Mouse (Mus musculus) ovary, postnatal 36 days (tissue): ENCODE data around the gene Slc39a7.
"Not testable (repeated sequence)": the region's sequence is repeated elsewhere in the genome, so short reads cannot be mapped to it uniquely, and the experiment has no call there.

Experiments used
- DNase-seq: peaks from one replicate; pipeline ENCODE4 v3.0.0; 2022; ENCODE audit warnings: low spot score, mixed read lengths

Gene Slc39a7

DNA sequence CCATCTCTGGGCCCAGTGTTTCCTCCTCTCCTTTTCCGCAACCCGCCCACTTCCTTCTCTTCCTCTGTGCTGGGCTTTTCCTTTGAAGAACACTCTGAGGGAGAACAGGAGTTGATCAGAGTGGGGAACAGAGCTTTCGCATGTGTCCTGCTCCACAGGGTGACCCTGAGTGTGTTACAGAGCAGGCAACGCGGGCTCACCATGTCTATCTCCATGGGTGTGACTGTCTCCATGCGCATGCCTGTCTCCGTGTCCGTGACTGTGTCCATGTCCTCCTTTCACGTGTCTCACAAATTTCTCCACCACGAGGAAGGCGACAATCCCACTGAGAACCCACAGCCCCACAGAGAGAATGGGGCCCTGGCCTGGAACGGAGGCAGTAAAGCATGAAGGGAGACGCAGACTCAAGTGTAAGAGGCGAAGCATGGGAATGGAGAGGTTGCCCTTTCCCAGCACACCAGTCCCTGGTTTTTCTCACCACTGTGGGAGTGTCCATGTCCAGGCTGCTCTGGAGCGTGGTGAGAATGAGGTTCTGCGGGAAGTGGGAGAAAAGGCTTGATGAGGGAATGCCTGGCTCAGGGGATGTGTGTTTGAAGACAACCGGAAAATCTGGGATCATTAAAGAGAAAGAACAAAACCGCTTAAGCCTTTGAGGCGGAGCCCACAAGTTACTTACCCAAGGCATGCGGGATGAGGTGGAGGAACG lies 1.4 kb downstream of the Slc39a7 start:
- DNase-seq: no peak

DNA sequence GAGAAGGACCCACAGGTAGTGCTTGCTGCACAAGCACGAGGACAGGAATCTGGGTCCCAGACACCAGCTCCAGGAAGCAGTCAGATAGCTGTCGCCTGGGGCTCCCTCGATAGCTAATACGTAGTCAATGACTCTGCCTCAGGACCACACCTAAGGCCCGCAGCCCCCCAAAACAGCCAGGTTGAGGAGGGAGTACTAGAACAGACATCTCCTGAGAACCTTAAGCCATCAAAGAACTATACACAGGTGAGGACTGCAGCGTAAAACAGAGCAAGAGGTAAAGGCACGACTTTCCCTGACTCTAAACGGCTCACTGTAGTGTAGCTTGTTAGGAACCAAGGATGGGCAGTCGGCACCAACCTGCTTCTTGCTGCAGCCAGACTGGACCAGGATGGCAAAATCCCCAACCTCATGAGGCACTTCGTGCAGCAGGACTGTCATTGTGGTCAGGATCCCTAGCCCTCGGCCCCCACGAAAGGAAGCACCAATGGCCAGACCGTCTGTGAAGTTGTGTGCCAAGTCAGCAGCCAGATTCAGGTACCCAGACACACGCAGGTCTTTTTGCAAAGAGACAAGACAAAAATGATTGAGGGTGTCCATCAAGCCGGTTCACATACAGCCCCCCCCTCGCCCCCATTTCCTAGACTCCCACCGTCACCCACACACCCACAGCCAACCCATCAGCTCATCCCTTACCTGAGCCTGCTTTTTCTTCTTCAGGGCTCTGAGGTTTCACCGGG lies 2.2 kb downstream of the Slc39a7 start:
- DNase-seq: no peak

DNA sequence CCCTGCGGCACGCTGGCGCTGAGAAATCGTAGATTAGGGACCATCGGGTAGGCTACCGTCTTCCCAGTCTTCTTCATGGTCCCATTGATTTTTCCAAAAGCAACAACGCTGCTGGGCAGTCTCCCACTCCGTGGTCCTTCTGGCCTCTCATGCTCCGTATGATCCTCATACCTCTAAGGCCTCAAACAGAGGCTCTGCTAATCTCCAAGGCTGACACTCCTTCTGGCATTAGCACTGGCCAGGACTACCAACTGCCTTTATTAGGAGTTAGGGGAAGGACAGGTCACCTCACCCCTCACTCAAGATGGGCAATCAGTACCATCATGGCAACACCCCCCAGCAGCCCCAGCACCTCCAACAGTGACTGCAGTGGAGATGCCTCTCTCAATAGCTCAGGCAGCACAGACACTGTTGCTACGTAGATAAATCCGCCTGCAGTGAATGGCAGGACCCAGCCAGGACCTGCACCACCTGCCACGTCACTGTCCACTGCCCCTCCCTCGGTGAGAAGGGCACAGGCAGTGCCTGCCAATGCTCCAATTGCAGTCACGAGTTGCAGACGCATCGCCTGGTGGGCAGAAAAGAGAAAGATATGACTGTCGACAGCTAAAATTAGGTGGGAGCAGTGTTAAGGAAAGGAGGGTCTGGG lies 2.9 kb downstream of the Slc39a7 start:
- peak; percentile 19 for DNase-seq

DNA sequence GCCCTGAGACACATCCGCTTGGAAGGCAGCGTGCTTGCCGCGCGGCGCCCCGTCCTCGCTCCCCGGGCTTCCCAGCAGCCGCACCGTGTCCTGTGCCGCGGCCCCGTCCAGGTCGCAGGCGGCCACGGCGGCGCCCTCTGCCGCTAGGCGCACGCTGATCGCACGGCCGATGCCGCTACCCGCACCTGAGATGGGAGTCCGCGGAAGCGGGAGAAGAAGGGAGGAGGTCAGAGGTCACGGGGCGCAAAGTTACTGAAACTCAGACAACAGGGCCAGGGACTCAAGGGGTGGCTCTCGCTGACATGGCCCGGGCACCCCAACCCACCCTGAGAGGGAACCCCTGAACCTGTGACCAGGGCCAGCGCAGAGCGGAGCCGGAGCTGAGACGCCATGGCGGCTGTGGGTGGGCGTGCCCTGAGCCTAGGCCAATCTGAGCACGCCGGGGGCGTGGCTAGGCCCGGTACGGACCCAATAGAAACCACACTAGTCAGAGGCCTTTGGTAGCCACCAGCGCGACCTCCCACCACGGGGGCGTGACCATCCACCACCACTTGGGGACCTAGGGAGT lies 3.7 kb downstream of the Slc39a7 start, which contains the start of gene H2-Ke6:
Gene H2-Ke6 (minus strand): TSS at position 405 of the 568 bp plus-strand sequence.
- peak; percentile 93 for DNase-seq

DNA sequence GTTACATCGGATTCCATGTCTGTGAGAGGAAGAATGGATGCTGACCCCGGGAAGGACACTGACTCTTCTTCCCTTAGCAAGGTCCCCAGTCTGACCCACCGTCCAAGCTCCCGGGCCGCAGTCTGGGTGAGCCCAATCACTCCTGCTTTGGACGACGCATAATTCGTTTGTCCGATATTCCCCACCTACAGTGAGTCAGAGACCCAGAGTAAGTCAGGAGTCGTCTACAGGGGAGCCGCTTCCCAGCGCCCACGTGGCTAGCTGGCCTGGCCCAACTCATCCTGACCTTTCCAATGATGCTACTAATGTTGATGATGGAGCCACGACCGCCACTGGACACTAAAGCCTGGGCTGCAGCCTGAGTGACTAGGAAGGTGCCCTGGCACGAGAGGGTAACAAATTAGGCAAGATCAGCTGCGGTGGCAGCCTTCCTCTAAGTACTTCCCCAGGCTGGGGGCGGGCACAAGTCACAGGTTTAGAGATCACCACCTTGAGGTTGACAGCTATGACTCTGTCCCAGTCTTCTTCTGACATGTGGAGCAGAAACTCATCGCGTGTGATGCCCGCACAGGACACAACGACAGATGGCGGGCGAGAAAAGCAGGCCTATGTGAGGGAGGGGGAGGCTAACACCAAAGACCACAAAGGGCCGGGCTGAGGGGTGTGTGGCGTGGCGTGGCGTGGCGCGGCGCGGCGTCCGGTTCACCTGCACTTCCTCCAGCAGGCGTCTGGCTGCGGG lies 4.4 kb downstream of the Slc39a7 start:
- DNase-seq: no peak

DNA sequence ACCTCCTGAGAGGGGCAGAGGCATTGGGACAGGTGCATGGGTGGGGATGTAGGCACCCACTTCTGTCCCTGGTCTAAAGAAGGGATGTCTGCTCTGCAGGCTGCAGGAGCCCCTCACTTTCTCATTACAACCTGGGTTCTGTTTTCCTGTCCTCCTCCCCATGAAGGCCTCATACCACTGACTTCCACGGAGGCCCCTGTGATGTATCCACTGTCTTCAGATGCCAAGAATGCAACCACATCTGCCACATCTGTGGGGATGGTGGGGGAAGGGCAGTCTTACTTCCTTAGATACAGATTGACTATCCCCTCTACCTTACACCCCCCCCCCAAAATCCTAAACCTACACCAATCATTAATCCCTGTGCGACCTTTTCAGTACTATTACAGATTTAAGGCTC lies 5.3 kb downstream of the Slc39a7 start:
- DNase-seq: no peak

DNA sequence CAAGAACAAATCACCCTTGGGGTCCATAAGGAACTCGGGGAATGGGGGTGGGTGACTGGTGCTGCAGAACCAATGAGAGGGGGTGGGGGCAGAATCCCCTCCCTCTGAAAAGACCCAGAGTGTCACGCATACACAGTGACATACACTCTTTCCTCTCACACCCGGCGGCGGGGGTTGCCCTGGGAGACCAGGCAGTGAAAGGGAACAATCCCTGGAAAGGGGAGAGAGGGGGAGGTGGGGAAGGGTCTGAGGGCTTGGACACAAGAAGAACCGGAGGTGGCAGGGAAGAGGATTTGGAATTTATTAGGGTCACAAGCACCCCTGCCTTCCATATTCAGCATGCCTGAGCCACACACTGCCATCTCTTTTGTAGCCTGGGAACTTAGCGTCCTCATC lies 5.7 kb downstream of the Slc39a7 start:
- DNase-seq: no peak

DNA sequence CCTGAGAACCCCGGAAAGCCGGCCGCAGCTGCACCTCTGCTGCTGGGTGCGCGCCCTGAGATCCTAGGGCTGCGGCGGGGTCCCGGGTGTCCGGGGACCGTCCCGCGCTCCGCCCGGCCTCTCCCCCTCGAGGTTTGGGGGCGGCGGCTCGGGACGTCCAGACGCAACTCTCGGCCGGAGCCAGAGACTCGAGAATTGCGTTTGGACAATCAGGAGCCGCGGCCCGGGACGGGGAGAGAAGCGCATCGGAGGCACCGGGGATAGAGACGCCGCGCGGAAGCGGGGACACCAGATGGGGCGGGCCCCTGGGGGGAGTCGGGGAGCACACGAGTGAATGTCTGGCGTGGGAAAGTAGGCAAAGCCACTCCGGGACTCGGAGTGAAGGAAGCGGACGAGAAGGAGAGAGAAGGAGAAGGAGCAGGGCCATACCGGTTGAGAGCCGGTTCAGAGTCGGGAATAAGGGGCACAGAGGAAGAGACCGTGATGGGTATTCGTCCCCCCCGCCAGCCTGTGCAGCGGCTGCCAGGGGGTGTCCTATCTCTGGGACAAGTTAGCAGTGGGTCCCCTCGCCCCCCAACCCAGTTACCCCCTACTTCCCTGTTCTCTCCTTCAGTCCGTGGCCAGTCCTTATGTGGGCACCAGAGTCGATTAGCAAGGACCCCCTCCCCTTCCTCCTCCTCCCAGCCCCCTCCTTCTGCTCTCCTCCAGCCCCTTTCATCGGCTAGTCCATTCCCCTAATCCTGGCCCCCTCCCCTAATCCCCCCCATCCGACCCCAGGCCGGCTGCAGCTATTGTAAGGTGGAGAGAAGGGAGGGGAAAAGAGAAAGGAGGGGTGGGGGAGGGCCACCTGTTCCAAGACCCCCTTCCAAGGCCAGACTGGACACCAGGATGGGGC lies 6.4 kb downstream of the Slc39a7 start:
- no peak for DNase-seq

DNA sequence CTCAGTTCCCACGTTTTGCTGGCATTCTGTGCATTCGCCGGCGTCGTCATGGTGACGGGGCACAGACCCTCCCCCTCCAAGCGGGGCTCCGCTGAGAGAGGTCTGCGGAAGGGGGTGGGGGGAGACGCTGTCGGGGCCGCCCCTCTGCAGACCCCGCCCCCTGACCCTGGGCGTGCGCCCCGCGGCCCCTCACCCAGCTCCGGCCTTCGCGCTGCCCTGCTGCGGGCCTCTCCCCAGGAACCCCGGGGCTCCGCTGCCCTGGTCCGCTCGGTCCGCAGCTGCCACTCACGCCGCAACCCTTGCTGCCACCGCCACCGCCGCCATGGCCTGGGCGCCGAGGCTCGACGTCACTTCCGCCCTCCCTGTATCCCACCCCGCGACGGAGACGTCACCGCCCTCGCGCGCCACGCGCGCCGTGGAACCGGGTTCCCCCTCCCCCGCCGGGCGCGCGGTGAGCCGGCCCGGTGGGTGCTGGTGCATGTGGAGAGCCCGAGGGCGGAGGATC lies 7.1 kb downstream of the Slc39a7 start, which contains the start of gene Ring1:
Gene Ring1 (minus strand): TSS at position 364 of the 505 bp plus-strand sequence.
- DNase-seq: peak; percentile 86

DNA sequence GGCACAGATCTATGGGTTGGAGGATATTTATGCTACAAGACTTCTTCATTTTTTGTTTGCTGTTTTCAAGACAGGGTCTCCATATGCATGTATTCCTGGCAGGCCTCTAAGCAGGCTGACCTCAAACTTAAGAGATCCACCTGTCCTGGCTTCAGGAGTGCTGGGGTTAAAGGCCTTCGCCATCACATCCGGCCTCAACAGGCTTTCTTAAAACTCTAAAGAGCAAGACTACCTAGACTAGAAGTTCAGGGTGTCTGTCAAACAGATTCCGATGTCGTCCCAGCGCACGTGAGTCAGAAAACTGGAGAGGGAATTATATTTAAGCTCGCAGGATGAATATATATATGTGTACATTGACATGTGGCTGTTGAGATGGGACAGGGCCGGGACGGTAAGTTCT lies 7.8 kb downstream of the Slc39a7 start:
- no peak for DNase-seq

DNA sequence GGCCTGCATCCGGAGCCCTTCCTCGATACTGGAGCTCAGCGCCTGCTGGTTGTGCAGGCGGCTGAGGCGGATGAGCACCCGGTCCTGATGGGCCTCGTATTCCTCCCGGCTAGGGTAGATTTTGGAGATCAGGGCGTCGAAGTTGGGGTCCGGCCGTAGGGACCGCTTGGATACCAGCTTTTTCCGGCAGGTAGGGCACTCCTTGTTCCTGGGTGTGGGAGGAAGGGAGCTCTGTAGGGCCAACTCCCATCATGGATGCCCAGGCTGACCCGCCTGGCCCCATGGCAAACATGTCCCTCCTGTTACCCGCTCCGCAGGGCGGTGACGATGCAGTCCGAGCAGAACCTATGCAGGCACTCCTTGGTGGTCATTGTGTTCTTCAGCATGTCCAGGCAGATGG lies 8.5 kb downstream of the Slc39a7 start:
- peak; percentile 12 for DNase-seq

DNA sequence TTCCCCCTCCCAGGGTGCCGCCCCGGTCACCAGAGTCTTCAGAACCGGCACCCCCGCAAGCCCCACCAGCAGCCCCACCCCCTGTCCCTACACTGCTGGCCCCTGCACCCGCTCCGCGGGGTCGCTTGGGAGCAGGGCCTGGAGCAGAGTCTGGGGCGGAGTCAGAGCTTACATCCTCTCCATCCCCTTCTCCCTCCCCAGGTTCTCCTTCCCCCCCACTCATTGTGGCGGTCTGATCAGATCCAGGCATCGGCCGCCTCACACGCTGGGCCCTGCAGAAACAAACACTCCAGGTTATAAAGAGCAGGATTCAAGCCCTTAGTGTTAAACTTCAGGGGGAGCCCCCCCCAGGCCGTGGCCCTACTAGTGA lies 9.1 kb downstream of the Slc39a7 start:
- DNase-seq: no peak

DNA sequence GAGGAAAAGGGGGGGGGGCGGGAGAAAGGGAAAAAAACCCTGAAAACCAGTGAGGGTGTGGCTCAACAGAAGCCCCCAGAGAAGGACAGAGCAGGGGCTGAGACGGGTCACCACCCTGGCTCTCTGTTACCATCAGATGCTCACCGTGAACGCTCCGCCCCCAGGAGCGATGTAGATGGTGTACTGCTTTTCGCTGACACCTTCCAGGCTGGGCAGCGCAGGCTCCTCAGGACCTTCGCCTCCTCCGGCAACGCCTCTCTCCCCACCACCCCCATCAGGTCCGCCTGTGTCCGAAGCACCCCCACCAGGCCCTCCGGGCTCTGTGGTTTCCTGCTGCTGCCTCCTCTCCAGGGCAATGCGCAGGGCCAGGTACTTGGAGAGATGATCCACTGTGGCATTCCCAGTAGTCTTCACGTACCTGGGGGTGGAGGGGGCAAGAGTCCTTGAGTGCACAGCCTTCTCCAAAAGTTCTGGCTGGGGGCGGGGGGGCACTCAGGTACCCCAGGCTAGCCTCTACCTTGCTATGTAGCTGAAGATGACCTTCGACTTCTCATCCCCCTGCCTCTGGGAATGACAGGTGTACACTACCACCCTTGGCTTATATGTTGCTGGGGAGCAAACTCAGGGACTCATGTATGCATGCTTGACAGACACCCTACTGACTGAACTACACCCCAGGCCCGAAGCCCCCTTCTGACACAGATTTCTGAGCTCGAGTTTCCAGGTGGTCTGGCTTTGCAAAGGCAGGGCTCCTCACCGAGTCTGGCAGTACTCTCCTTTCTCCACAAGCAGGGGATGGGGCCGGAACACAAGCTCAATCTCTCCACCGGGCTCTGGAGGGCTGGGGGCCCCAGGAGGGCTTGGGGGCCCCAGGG lies 9.7 kb downstream of the Slc39a7 start:
- no peak for DNase-seq

DNA sequence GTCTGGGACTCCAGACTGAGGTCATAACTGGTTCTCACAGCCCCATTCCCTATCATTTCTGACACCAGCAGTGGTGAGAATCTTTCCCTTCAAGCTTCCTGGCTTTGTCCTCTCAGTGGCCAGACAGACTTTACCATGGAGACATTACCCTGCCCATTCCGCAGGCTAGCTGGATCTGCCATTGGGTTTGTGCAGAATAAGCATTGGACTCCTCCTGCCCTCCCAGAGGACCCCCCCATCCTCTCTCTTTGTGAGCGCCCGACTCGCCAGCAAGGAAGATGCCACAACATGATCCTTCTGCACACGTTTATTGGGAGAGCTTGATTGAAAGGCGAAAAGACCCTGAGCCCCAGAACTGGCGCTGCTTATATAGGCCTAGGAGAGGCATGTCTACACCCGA lies 18.0 kb downstream of the Slc39a7 start:
- no peak for DNase-seq

DNA sequence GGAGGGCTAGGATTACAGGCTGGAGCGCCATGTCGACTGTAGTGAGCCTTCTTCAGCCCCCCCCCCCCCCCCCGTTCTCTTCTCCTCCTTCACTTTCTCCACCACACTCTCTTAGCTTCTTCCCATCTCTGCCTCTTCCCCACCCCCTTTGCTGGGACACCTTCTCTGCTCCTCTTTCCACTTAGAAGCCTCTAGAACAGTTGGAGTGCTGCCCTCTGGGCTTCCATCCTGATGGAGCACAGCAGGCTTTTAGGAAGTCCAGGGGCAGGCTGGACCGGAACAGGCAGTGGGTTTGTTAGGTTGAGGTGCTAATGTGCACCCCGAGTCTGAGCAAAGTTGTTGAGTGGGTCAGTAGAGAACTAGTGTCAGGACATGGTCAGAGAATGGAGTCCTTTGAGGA lies 21.3 kb downstream of the Slc39a7 start:
- DNase-seq: no peak

DNA sequence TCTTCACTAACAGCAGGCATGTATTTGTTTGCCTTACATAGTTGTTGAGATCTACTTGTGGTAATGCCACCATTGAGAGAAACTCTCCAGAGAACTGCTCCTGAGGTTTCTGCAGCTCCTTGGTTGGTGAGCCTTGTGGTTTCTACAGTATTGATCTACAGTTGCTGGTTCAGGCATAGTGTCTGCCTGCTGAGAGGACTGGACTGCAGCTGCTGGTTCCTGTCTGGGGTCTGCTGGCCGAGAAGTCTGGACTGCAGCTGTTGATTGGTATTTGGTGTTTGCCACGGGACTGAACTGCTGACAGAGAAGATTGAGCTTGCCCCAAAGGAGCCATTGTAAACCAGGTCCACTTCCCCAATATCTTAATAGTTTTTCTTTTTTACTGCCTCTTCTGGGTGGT lies 24.9 kb downstream of the Slc39a7 start:
- DNase-seq: no peak

DNA sequence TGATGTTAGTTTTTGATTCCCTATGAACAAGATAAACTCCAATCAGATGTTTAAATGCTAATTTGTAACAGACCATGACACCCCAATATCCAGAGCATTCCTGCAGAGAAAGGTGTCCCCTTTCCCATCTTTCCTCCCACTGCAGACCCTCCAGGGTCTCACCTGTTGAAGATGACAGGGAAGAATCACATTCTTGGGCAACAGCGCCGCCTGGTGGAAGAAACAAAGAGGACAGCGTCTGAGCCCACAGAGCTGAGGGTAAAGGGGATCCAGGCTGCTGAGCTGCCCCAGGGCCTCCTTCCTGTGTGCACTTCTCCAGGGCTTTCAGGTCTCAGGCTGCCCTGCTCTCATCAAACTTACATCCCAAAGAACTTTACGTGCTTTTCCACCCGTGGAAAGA lies 28.1 kb downstream of the Slc39a7 start:
- no peak for DNase-seq

DNA sequence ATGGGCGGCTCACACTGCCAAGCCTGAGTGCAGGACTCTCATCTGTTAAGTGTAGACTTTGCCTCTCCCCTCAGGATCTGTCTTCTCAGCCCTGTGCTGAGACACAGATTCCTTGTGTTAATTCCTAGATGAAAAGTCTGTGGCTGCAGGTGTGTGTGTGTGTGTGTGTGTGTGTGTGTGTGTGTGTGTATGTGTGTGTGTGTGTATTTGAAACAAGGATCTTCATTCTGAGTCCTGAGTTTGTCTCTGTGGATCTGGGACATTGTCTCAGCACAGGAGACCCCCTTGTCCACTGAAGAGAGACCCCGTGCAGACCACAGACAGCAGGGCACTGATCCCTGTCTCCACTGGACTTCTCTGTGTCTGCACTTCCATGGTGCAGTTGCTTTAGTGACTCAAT lies 30.7 kb downstream of the Slc39a7 start:
- not testable (repeated sequence) for DNase-seq

DNA sequence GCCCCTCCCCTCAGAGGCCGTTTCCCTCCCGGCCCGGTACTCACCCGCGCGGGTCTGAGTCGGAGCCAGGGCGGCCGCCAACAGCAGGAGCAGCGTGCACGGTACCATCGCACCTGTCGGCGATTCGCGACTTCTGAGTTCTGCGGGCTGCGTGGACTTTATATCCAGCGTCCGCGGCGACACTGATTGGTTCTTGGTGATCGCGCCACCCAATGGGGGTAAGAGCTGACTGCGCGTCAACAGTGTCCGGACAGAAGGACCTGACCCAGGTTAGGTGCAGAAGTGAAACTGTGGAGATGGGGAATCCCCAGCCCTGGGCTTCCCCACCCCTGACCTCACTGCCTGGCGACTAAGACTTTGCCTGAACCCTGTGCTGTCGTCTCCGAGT lies 31.3 kb downstream of the Slc39a7 start, which contains the start of gene H2-K1:
Gene H2-K1 (minus strand): TSS at position 198 of the 388 bp plus-strand sequence.
- DNase-seq: peak; percentile 86
